Mouse (Mus musculus): ENCODE measurements around the gene Rnf216.
A peak's percentile ranks its signal among the peaks of the same experiment; 100 is the strongest.

The Rnf216 gene

GRCm38 (mm10) chr5:143101626-143102025 is 11.2 kb downstream of the Rnf216 start:
- DNase-seq (ENCODE audit: low spot score) = no peak

DNA sequence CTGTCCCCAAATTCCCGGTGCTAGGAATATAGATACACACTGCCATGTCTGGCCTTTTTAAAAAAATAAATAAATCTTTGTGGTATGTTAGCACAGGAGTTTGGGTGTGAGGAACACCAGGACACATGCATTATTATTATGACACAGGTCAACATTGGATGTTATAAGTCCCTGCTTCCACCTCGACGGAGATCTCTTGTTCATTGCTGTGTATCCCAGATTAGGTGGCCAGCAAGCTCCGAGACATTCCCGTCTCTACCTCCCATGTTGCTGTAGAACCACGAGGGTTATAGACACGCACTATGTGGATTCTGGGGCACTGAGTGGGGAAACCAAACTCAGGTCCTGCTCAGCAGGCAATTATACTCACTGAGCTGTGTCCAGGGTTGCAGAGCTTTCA is 17.5 kb downstream of the Rnf216 start:
- DNase-seq (ENCODE audit: low spot score) = no peak

- DNase-seq (ENCODE audit: low spot score) = no peak
Measured at GRCm38 (mm10) chr5:143092891-143093290, 19.9 kb downstream of the Rnf216 start.

GRCm38 (mm10) chr5:143084898-143085297 is 27.9 kb downstream of the Rnf216 start:
- DNase-seq (ENCODE audit: low spot score) = no peak

DNA sequence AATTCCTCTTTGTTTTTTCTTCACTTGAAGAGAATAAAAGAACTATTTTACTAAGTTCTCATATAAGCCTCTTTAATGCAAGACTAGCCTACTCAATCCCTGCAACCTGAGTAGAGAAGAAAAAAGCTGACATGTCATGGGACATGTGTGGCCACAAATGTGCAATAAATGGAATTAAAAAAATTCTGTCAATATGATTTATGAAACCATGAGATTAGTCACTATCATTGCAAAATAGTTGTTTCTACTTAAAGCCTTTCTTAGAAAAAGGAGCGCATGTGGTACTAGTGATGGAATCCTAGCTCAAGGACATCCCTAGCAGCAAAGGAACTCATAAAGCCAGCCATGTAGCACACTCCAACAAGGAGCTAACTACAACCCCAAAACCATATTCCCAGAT is 33.0 kb downstream of the Rnf216 start:
- no peak for DNase-seq (ENCODE audit: low spot score)

DNA sequence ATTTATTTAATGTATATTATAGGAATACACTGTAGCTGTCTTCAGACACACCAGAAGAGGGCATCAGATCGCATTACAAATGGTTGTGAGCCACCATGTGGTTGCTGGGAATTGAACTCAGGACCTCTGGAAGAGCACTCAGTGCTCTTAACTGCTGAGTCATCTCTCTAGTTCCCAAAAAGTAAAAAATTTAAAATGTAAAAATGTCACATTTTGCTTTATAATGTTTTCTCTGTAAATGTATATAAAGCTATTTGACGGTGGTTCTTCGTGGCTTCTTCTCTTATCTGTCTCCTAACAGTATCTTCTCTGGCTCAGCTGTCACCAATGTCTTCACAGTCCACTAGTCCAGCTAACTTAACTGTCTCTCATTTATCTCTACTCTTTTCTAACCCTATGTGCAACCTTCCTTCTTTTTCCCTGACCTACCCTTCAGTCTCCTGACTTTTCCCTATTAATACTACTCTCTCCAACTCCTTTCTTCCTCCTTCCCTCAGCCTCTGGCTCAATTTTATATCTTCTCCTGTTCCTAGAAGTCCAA is 36.1 kb downstream of the Rnf216 start:
- no peak for DNase-seq (ENCODE audit: low spot score)

DNA sequence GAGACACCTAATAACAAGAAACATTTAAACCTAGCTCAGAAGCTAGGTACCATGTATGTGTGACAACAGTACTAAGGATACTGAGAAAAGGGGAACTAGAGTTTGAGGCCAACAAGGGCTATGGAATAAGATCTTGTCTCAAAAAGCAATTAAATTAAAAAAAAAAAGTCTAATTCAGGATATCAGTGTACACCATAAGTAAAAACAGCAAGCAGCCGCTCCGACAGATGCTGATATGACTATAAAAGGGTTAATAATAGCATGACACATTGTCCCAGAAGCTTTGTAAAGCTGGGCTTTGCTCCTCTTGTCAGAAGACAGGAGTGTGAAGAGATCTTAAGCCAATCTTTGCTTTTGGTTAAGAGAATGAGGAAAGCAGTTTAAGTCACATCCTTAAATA is 36.8 kb downstream of the Rnf216 start:
- no peak for DNase-seq (ENCODE audit: low spot score)

- no peak for DNase-seq (ENCODE audit: low spot score)
Measured at GRCm38 (mm10) chr5:143069048-143069447, 43.7 kb downstream of the Rnf216 start.

GRCm38 (mm10) chr5:143068382-143068781 is 44.4 kb downstream of the Rnf216 start:
- DNase-seq (ENCODE audit: low spot score) = no peak

DNA sequence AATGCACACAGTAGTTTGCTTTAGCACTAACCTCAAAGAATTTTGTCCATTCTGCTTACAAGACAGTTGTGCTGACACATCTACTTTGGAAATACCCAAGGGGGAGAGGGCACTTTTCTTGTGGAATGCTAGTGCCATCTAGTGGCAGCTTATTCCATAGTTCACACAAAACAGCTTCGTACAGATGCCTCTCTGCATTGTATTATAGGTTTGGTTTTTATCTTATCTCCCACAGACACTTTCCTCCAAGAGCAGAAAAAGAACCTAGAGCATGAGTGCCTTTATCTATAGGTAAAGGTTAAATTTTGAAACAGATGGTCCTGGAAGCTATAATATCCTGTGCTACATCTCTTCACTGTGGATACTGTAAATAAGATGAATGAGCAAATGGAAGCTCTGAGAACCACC is 46.2 kb downstream of the Rnf216 start:
- no peak for DNase-seq (ENCODE audit: low spot score)

DNA sequence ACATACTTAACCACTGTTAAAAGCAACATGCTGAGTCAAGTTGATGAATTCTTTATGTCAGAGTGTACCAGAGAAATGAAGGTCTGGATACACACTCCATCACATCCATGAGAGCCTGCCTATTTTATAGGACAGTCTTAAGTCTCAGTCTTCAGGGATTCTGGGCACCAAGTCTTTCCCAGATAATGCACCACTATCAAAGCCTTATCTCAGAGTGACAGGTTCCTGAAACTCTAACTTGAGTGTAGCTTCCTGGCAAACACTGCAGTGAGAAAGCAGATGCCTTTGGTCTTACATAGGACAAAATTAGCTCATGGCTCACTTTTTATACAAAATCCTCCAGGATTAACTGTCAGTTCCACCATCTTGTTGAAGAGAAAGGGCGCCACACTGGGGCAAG is 46.7 kb downstream of the Rnf216 start:
- DNase-seq (ENCODE audit: low spot score) = no peak

DNA sequence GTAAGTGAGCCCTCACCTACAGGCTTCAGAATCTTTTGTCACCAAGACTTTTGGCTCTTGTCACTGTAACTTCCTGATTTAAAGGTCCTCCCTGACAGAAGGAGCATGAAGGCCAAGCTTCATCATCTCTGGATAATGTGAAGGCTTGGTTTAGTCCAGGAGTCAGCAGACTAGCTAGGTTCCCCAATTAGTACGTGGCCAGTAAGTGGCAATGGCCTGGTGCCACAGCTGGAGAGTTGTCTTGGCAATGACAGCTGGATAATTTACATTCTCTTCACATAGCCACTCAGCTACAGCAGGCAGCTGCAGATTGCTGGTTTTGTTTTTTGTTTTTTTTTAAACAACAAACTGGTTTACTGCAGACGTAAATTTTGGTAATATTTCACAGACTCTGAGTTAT is 47.6 kb downstream of the Rnf216 start:
- no peak for DNase-seq (ENCODE audit: low spot score)

DNA sequence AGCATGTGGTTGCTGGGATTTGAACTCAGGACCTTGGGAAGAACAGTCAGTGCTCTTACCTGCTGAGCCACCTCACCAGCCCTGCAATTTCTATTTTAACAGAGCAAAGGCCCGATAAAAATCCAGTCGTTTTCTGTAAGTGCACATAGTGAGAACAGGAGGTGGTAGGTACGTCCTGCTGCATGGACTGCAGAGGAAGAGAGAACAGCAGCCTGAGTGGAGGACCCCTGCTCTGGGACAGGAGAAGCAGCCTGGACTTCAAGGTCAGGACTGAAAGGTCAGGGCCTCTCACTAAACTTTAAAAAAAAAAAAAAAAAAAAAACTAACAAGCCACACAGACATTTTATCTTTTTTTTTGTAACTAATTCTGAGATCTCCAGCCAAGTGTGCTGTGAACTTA is 50.5 kb downstream of the Rnf216 start:
- no peak for DNase-seq (ENCODE audit: low spot score)

- no peak for DNase-seq (ENCODE audit: low spot score)
Measured at GRCm38 (mm10) chr5:143061511-143061910, 51.3 kb downstream of the Rnf216 start.

GRCm38 (mm10) chr5:143060774-143061385 is 51.9 kb downstream of the Rnf216 start:
- DNase-seq (ENCODE audit: low spot score) = no peak

GRCm38 (mm10) chr5:143059958-143060357 is 52.8 kb downstream of the Rnf216 start:
- no peak for DNase-seq (ENCODE audit: low spot score)

DNA sequence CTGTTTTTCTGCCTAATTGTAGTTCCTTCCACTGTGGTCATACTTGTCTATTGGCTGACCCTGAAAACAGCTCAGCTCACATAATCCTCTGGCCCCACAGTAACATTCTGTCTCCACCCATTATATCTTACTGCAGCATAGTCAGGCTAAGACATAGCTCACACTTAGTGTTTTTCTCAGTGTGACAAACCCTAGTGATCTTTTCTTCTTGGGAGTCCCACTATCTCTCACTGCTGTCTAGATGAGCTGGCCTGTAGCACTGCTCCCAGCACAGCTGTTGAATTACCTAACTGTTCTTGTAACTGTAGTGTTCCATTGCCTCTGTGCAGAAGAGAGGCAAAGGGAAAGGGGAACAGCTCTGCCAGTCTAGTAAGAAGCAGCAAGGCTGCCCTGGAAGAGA is 53.6 kb downstream of the Rnf216 start:
- no peak for DNase-seq (ENCODE audit: low spot score)

- DNase-seq (ENCODE audit: low spot score) = no peak
Measured at GRCm38 (mm10) chr5:143058675-143059074, 54.1 kb downstream of the Rnf216 start.

GRCm38 (mm10) chr5:143058208-143058607 is 54.6 kb downstream of the Rnf216 start:
- DNase-seq (ENCODE audit: low spot score) = no peak

DNA sequence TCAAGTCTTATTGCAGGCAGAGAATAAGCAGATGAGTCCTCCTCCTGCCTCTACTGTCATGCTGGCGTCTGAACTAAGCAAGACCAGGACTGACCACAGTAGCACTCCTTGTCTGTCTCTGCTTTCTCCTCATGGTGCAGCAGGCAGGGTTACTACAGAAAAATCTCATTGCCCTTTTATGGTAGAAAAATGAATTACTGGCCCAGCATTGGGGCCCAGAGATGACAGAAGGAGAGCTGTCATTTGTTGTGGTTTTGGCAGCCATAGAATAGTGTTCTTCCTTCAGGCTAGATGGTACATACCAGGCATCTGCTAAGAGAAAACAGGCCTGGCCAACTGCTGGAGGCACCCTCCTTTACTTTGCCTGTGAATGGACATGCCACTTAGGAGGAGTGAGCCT is 55.0 kb downstream of the Rnf216 start:
- no peak for DNase-seq (ENCODE audit: low spot score)

GRCm38 (mm10) chr5:143056191-143056880 is 56.5 kb downstream of the Rnf216 start:
- peak; percentile 59 for DNase-seq (ENCODE audit: low spot score)

- no peak for DNase-seq (ENCODE audit: low spot score)
Measured at GRCm38 (mm10) chr5:143055501-143056125, 57.2 kb downstream of the Rnf216 start.

GRCm38 (mm10) chr5:143054703-143055102 is 58.1 kb downstream of the Rnf216 start:
- no peak for DNase-seq (ENCODE audit: low spot score)
